Mouse (Mus musculus) MEL (cell line): Measurements from ENCODE around the gene Iqsec1. TPM values are rescaled to one million over a fixed set of nuclear protein-coding genes. Genes with fewer than 3 reads are reported as not detected.
"Not testable (repeated sequence)": the region's sequence is repeated elsewhere in the genome, so short reads cannot be mapped to it uniquely, and the experiment has no call there.

Experiments used
- DNase-seq: peaks from one replicate; pipeline ENCODE4 v3.0.0; 2011; ENCODE audit warnings: low read depth, low spot score
- H3K27ac ChIP-seq: 2 replicates; pipeline ENCODE4 v1.5.1; 2012; ENCODE audit warnings: low read depth, mild to moderate bottlenecking, control low read depth, low read length, moderate library complexity; ENCODE audit not compliant: control insufficient read depth
- H3K27me3 ChIP-seq, 2 experiments: fragments of 150-350 bp in 1 of 2; sonication (generic) in 1 of 2; 2 replicates each; pipeline ENCODE4 v1.6.1; 2012; ENCODE audit warnings: low read length in 2 of 2, mild to moderate bottlenecking in 2 of 2, improper control_type of control experiment in 1 of 2, moderate library complexity in 1 of 2; ENCODE audit not compliant: insufficient read depth in 2 of 2, control insufficient read depth in 1 of 2
- H3K36me3 ChIP-seq, 2 experiments: 2 replicates each; pipeline ENCODE4 v1.6.1; 2012 to 2014; ENCODE audit warnings: low read length in 2 of 2, improper control_type of control experiment in 1 of 2, inconsistent platforms in 1 of 2, mild to moderate bottlenecking in 1 of 2; ENCODE audit not compliant: insufficient read depth in 2 of 2, control insufficient read depth in 1 of 2
- H3K4me1 ChIP-seq, 2 experiments: fragments of 150-350 bp in 1 of 2; sonication (generic) in 1 of 2; 2 replicates each; pipeline ENCODE4 v1.6.1; 2012; ENCODE audit warnings: low read length in 2 of 2, improper control_type of control experiment in 1 of 2, mild to moderate bottlenecking in 1 of 2; ENCODE audit not compliant: insufficient read depth in 2 of 2, control insufficient read depth in 1 of 2
- H3K4me3 ChIP-seq, 2 experiments: fragments of 150-350 bp in 1 of 2; sonication (generic) in 1 of 2; 2 replicates each; pipeline ENCODE4 v1.5.1; 2012; ENCODE audit warnings: low read depth in 2 of 2, low read length in 2 of 2, mild to moderate bottlenecking in 2 of 2, moderate library complexity in 2 of 2, control low read depth in 1 of 2, improper control_type of control experiment in 1 of 2; ENCODE audit not compliant: control insufficient read depth in 1 of 2, insufficient read depth in 1 of 2
- H3K79me2 ChIP-seq: 2 replicates; pipeline ENCODE4 v1.6.1; 2012; ENCODE audit warnings: mild to moderate bottlenecking, low read length, moderate library complexity; ENCODE audit not compliant: control insufficient read depth, poor library complexity, insufficient read depth
- H3K9ac ChIP-seq: 2 replicates; pipeline ENCODE4 v1.6.1; 2012; ENCODE audit warnings: low read depth, mild to moderate bottlenecking, control low read depth, low read length, moderate library complexity; ENCODE audit not compliant: control insufficient read depth, poor library complexity, severe bottlenecking
- H3K9me3 ChIP-seq: fragments of 150-350 bp; sonication (generic); replicated peaks from 2 replicates; pipeline ENCODE4 v1.6.1; 2012; ENCODE audit warnings: mild to moderate bottlenecking, low read length, improper control_type of control experiment, moderate library complexity; ENCODE audit not compliant: insufficient read depth
- CTCF ChIP-seq, 3 experiments: IDR thresholded peaks in 2 of 3; conservative IDR thresholded peaks in 1 of 3; 2 replicates each; pipeline ENCODE4 v1.5.1; 2011 to 2012; ENCODE audit warnings: low read length in 3 of 3, low read depth in 2 of 3, mild to moderate bottlenecking in 2 of 3, improper control_type of control experiment in 1 of 3, inconsistent platforms in 1 of 3, mixed read lengths in 1 of 3, moderate library complexity in 1 of 3; ENCODE audit not compliant: control insufficient read depth in 1 of 3, insufficient read depth in 1 of 3, poor library complexity in 1 of 3, severe bottlenecking in 1 of 3
- E2F4 ChIP-seq: IDR thresholded peaks from 2 replicates; pipeline ENCODE4 v1.6.1; 2011; ENCODE audit warnings: low read depth, low read length, improper control_type of control experiment, borderline replicate concordance
- ELF1 ChIP-seq: IDR thresholded peaks from 2 replicates; pipeline ENCODE4 v1.6.1; 2014; ENCODE audit warnings: low read depth, mild to moderate bottlenecking, inconsistent platforms, low read length, improper control_type of control experiment, moderate library complexity
- GABPA ChIP-seq: IDR thresholded peaks from 2 replicates; pipeline ENCODE4 v1.6.1; 2012; ENCODE audit warnings: low read depth, mild to moderate bottlenecking, inconsistent platforms, low read length, improper control_type of control experiment, moderate library complexity
- JUND ChIP-seq: IDR thresholded peaks from 2 replicates; pipeline ENCODE4 v1.6.1; 2011; ENCODE audit warnings: low read depth, mild to moderate bottlenecking, improper control_type of control experiment, low read length
- MAZ ChIP-seq: IDR thresholded peaks from 2 replicates; pipeline ENCODE4 v1.6.1; 2012; ENCODE audit warnings: low read depth, mild to moderate bottlenecking, inconsistent platforms, low read length, improper control_type of control experiment
- MEF2A ChIP-seq: IDR thresholded peaks from 2 replicates; pipeline ENCODE4 v1.6.1; 2014; ENCODE audit warnings: low read depth, mild to moderate bottlenecking, inconsistent platforms, low read length, improper control_type of control experiment; ENCODE audit not compliant: poor library complexity, insufficient replicate concordance, severe bottlenecking; ENCODE audit errors: extremely low read depth
- NELFE ChIP-seq: IDR thresholded peaks from 2 replicates; pipeline ENCODE4 v1.6.1; 2011; ENCODE audit warnings: low read depth, low read length, improper control_type of control experiment
- RAD21 ChIP-seq: IDR thresholded peaks from 2 replicates; pipeline ENCODE4 v1.6.1; 2011; ENCODE audit warnings: mild to moderate bottlenecking, low read depth, low read length, improper control_type of control experiment
- SMC3 ChIP-seq: IDR thresholded peaks from 2 replicates; pipeline ENCODE4 v1.6.1; 2011; ENCODE audit warnings: low read depth, low read length, improper control_type of control experiment
- TAL1 ChIP-seq: IDR thresholded peaks from 2 replicates; pipeline ENCODE4 v1.6.1; 2012; ENCODE audit warnings: mild to moderate bottlenecking, inconsistent platforms, low read length, moderate library complexity, mixed read lengths
- TCF12 ChIP-seq: IDR thresholded peaks from 2 replicates; pipeline ENCODE4 v1.6.1; 2014; ENCODE audit warnings: low read depth, mild to moderate bottlenecking, inconsistent platforms, low read length, improper control_type of control experiment, moderate library complexity
- USF1 ChIP-seq: IDR thresholded peaks from 2 replicates; pipeline ENCODE4 v1.6.1; 2014; ENCODE audit warnings: low read depth, mild to moderate bottlenecking, inconsistent platforms, low read length, improper control_type of control experiment, moderate library complexity
- USF2 ChIP-seq, 2 experiments: IDR thresholded peaks; 2 replicates each; pipeline ENCODE4 v1.6.1; 2011 to 2012; ENCODE audit warnings: improper control_type of control experiment in 2 of 2, low read length in 2 of 2, borderline replicate concordance in 1 of 2, inconsistent platforms in 1 of 2, low read depth in 1 of 2, mild to moderate bottlenecking in 1 of 2; ENCODE audit not compliant: insufficient read depth in 1 of 2
- ZC3H11A ChIP-seq: IDR thresholded peaks from 2 replicates; pipeline ENCODE4 v1.6.1; 2012; ENCODE audit warnings: low read depth, mild to moderate bottlenecking, inconsistent platforms, low read length, improper control_type of control experiment
- ZMIZ1 ChIP-seq: IDR thresholded peaks from 2 replicates; pipeline ENCODE4 v1.6.1; 2012; ENCODE audit warnings: low read depth, mild to moderate bottlenecking, inconsistent platforms, low read length, improper control_type of control experiment, moderate library complexity
- polyA plus RNA-seq, 2 experiments: library from polyadenylated mRNA; stranded (reverse) in 1 of 2; unstranded in 1 of 2; fragments of >175 nt in 1 of 2; fragments of >200 nt in 1 of 2; gene quantifications; 2 replicates each; pipeline versions ENCODE4 v1.2.1 to v1.2.4; 2012; ENCODE audit warnings: low replicate concordance in 2 of 2, low read depth in 1 of 2; ENCODE audit not compliant: insufficient read length in 2 of 2, insufficient read depth in 1 of 2, missing spikeins in 1 of 2
- total RNA-seq: library from RNA; depleted of rRNA; stranded (reverse); fragments of 300-350 nt; gene quantifications from 2 replicates; pipeline ENCODE4 v1.2.3, GENCODE M21; 2012

The Iqsec1 gene
- total and polyA plus RNA-seq, 3 experiments, result 14.8 to 73.4 (median 30.8) TPM

DNA sequence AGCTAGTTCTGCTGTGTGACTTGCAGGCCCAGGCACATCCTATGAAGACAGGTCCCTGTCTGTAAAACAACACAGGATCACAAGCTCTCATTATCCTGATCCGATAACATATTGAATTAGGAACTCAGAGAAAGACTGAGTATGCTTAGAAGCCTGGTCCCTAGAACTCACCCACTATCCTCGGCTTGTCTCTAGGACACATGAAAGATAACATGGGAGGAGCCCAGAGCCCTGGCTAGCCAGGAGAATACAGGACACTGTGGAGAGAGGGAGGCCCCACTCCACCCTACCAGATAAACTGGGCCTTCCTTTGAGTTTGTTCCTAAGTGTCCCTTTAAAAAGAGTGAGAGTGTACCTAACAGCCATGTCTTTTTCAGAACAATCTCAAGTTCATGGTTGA, 328.6 kb downstream of the Iqsec1 start:
- no peaks in the 10 kb centered on the region for H3K36me3 ChIP-seq
- no peak overlapping the region for H3K9ac ChIP-seq
- no peak for TF ChIP-seq ELF1
- no peak for TF ChIP-seq NELFE
- no peak for TF ChIP-seq MAZ
- TF ChIP-seq ZC3H11A, result no peak
- no peak for TF ChIP-seq GABPA
- TF ChIP-seq JUND, result no peak
- no peak for TF ChIP-seq E2F4
- TF ChIP-seq TCF12, result no peak
- TF ChIP-seq RAD21, result no peak
- TF ChIP-seq USF1, result no peak
- no peak for TF ChIP-seq TAL1
- TF ChIP-seq MEF2A, result no peak
- no peak for TF ChIP-seq USF2 (IDR thresholded peaks at IDR 0.05; ENCODE audit: borderline replicate concordance in 1 of 2, insufficient read depth in 1 of 2, low read depth in 1 of 2, low read length in 2 of 2)
- no peak for TF ChIP-seq ZMIZ1
- H3K9me3 ChIP-seq, result no peaks in the 10 kb centered on the region
- no peaks in the 10 kb centered on the region for H3K79me2 ChIP-seq
- no peaks in the 10 kb centered on the region for H3K4me1 ChIP-seq
- H3K27me3 ChIP-seq, result no peaks in the 10 kb centered on the region
- H3K27ac ChIP-seq, result no peak overlapping the region
- no peak overlapping the region for H3K4me3 ChIP-seq
- no peak for DNase-seq

DNA sequence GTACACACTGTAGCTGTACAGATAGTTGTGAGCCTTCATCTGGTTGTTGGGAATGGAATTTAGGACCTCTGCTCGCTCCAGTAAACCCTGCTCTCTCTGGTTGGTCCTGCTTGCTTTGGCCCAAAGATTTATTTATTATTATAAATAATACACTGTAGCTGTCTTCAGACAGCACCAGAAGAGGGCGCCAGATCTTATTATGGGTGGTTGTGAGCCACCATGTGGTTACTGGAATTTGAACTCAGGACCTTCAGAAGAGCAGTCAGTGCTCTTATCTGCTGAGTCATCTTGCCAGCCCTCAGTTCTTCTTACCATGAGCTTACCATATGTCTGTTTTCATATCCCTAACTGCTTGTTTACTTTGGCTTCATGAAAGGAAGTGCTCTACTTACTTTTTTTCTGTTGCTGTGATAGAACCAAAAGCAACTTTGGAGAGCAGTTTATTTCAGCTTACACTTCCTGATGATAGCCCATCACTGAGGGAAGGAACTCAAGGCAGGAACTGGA, 332.1 kb downstream of the Iqsec1 start:
- not testable (repeated sequence) for H3K4me1 ChIP-seq
- TF ChIP-seq SMC3 (peak; percentile 55), CTCF (IDR thresholded peaks at IDR 0.05 in 2 of 3, conservative IDR thresholded peaks at IDR 0.05 in 1 of 3; ENCODE audit: control insufficient read depth in 1 of 3, insufficient read depth in 1 of 3, low read depth in 2 of 3, low read length in 3 of 3, poor library complexity in 1 of 3, severe bottlenecking in 1 of 3) (peak in 2 of 3 experiments; percentile 24 to 47; a peak in 2 of 6 replicates), RAD21 (peak; percentile 33), ZC3H11A (peak; percentile 28; the same call in 1 of the 2 replicates)

More for the DNA sequence above, 332.1 kb downstream of the Iqsec1 start:
- H3K36me3 ChIP-seq, H3K27me3 ChIP-seq, H3K4me3 ChIP-seq, H3K9me3 ChIP-seq, H3K79me2 ChIP-seq, H3K9ac ChIP-seq, H3K27ac ChIP-seq: not testable (repeated sequence)
- peak; percentile 48 for DNase-seq
